Mouse (Mus musculus) spleen, postnatal 4 days (tissue): Measurements from ENCODE around the gene Dnal4.
A peak's percentile ranks its signal among the peaks of the same experiment; 100 is the strongest.

Experiments
- DNase-seq, 2 experiments: peaks; one replicate each; pipeline ENCODE4 v3.0.0; 2022; ENCODE audit warnings: low spot score in 2 of 2

Gene Dnal4

GRCm38 (mm10) chr15:79733640-79734039, 44.0 kb downstream of the Dnal4 start:
- DNase-seq: no peak

- DNase-seq: no peak
These were observed 44.5 kb downstream of the Dnal4 start for GRCm38 (mm10) chr15:79733192-79733591.

- DNase-seq: no peak
These were observed 46.1 kb downstream of the Dnal4 start for GRCm38 (mm10) chr15:79731554-79731953.

- DNase-seq: no peak
These were observed 48.8 kb downstream of the Dnal4 start for GRCm38 (mm10) chr15:79728731-79729388.

GRCm38 (mm10) chr15:79728311-79728710, 49.3 kb downstream of the Dnal4 start:
- DNase-seq: no peak

- DNase-seq: no peak
These were observed 49.8 kb downstream of the Dnal4 start for GRCm38 (mm10) chr15:79727840-79728239.

- DNase-seq: no peak
These were observed 52.4 kb downstream of the Dnal4 start for GRCm38 (mm10) chr15:79725190-79725789.

GRCm38 (mm10) chr15:79723439-79723838, 54.2 kb downstream of the Dnal4 start:
- DNase-seq: peak; percentile 57 to 76

GRCm38 (mm10) chr15:79720796-79721195, 56.9 kb downstream of the Dnal4 start:
- no peak for DNase-seq

- DNase-seq: no peak
These were observed 57.4 kb downstream of the Dnal4 start for GRCm38 (mm10) chr15:79720267-79720666.

GRCm38 (mm10) chr15:79716710-79717109, 60.9 kb downstream of the Dnal4 start:
- DNase-seq: no peak

- DNase-seq: no peak
These were observed 62.0 kb downstream of the Dnal4 start for GRCm38 (mm10) chr15:79715646-79716045.
